Mouse (Mus musculus): ENCODE results near the gene Atp6v1g2. TPM values are rescaled to one million over a fixed set of nuclear protein-coding genes. Genes with fewer than 3 reads are reported as not detected.

The Atp6v1g2 gene
- 6.2 and 7.9 TPM in 2 replicates for polyA plus RNA-seq (2014; fragmentation: Nextera tagmentation; extraction: Ambion mirVana)

GRCm38 (mm10) chr17:35233114-35233980, at the start of gene Atp6v1g2:
Gene Atp6v1g2 (plus strand): TSS chr17:35233660.
- DNase-seq (ENCODE audit: low spot score): no peak
- no peak within 1 kb of the TSS for H3K4me2 ChIP-seq (ENCODE audit: low read depth, low read length)
- H3K36me3 ChIP-seq (replicated peaks; ENCODE audit: control insufficient read depth, insufficient read depth, low read depth, low read length): no peaks in the 10 kb centered on the region; the same call in 1 of the 2 replicates
- 79% methylated on average over 18 of the region's 18 CpGs for WGBS
- no peak within 1 kb of the TSS; the same call in 1 of the 2 replicates for H3K9ac ChIP-seq (replicated peaks; ENCODE audit: low read length)
- no peaks in the 10 kb centered on the region for H3K27me3 ChIP-seq (ENCODE audit: control insufficient read depth, insufficient read depth, low read length)
- H3K4me3 ChIP-seq (ENCODE audit: low read depth, low read length): no peak within 1 kb of the TSS
- H3K9me3 ChIP-seq (replicated peaks; ENCODE audit: control insufficient read depth, low read length): no peaks in the 10 kb centered on the region
- H3K4me1 ChIP-seq (ENCODE audit: control insufficient read depth, insufficient read depth, low read length): no peaks in the 10 kb centered on the region
- no peak for ATAC-seq (replicated peaks; ENCODE audit: insufficient number of reproducible peaks, low FRiP score, low TSS enrichment, low read depth)
- H3K27ac ChIP-seq (replicated peaks; ENCODE audit: low read depth, low read length): no peak within 1 kb of the TSS

DNA sequence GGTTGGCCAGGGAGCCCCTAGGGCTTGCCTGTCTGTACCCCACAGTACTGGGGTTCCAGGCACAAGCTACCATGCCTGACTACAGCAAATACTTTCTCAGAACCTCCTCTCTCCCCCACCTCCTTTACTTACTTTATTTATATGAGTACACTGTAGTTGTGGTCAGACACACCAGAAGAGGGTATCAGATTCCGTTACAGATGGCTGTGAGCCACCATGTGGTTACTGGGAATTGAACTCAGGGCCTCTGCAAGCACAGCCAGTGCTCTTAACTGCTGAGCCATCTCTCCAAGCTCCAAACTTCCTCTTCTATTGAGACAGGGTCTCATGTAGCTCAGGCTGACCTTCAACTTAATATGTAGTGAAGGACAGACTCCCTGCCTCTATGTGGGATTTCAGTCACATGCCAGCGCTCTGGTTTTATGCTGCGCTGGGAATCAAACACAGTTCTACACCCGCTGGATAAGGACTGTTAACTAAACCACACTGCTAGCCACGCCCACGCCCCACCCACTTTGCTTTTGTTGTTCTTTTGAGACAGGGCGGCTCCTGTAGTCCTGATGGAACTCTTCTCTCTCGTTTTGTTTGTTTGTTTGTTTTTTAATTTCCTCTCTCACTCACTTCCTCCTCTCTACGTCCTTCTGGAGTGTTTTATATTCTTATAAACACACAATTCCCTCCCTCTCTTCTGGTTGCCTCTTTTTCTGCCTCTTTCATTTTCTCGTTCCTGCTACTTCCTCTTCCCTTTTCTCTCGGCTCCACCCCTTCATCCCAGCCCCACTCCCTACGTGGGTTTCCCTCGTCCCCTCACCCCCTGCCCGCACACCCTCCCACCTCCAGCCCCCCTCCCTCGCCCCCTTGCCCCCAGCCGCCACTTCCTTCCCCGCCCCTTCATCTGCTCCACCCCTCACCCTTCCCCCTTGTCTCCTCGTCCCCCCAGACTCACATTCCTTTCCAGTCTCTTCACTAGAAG, 47.5 kb upstream of the Atp6v1g2 start:
- WGBS: 4% methylated on average over 18 of the region's 18 CpGs

GRCm38 (mm10) chr17:35186681-35187080, 46.8 kb upstream of the Atp6v1g2 start:
- Histone ChIP-seq H3K27me3 (ENCODE audit: control insufficient read depth, insufficient read depth, low read length) (no peaks in the 10 kb centered on the region), H3K36me3 (replicated peaks; ENCODE audit: control insufficient read depth, insufficient read depth, low read depth, low read length) (no peaks in the 10 kb centered on the region), H3K9me3 (replicated peaks; ENCODE audit: control insufficient read depth, low read length) (no peaks in the 10 kb centered on the region), H3K9ac (replicated peaks; ENCODE audit: low read length) (no peak overlapping the region; the same call in 1 of the 2 replicates), H3K27ac (replicated peaks; ENCODE audit: low read depth, low read length) (peak overlapping the region; percentile 73), H3K4me3 (ENCODE audit: low read depth, low read length) (no peak overlapping the region; the same call in 1 of the 2 replicates), H3K4me1 (ENCODE audit: control insufficient read depth, insufficient read depth, low read length) (no peaks in the 10 kb centered on the region), H3K4me2 (ENCODE audit: low read depth, low read length) (peak overlapping the region; percentile 43)
- ATAC-seq (replicated peaks; ENCODE audit: insufficient number of reproducible peaks, low FRiP score, low TSS enrichment, low read depth) (peak; percentile 31; the same call in 1 of the 2 replicates), DNase-seq (ENCODE audit: low spot score) (peak; percentile 66)
- WGBS: 0% methylated on average over 4 of the region's 4 CpGs

More for the DNA sequence above, 47.5 kb upstream of the Atp6v1g2 start:
- peak overlapping the region; percentile 43 for H3K4me2 ChIP-seq (ENCODE audit: low read depth, low read length)
- H3K4me3 ChIP-seq (ENCODE audit: low read depth, low read length): peak overlapping the region; percentile 21
- H3K36me3 ChIP-seq (replicated peaks; ENCODE audit: control insufficient read depth, insufficient read depth, low read depth, low read length): no peaks in the 10 kb centered on the region
- no peaks in the 10 kb centered on the region for H3K9me3 ChIP-seq (replicated peaks; ENCODE audit: control insufficient read depth, low read length)
- no peaks in the 10 kb centered on the region for H3K27me3 ChIP-seq (ENCODE audit: control insufficient read depth, insufficient read depth, low read length)
- H3K27ac ChIP-seq (replicated peaks; ENCODE audit: low read depth, low read length): peak overlapping the region; percentile 73; the same call in 1 of the 2 replicates
- DNase-seq (ENCODE audit: low spot score) (peak; percentile 74), ATAC-seq (replicated peaks; ENCODE audit: insufficient number of reproducible peaks, low FRiP score, low TSS enrichment, low read depth) (peak; percentile 65; the same call in 1 of the 2 replicates)
- no peaks in the 10 kb centered on the region for H3K4me1 ChIP-seq (ENCODE audit: control insufficient read depth, insufficient read depth, low read length)
- H3K9ac ChIP-seq (replicated peaks; ENCODE audit: low read length): peak overlapping the region; percentile 4; the same call in 1 of the 2 replicates

- Histone ChIP-seq H3K9me3 (replicated peaks; ENCODE audit: control insufficient read depth, low read length) (no peaks in the 10 kb centered on the region), H3K27me3 (ENCODE audit: control insufficient read depth, insufficient read depth, low read length) (no peaks in the 10 kb centered on the region), H3K4me2 (ENCODE audit: low read depth, low read length) (no peak overlapping the region), H3K9ac (replicated peaks; ENCODE audit: low read length) (no peak overlapping the region), H3K4me3 (ENCODE audit: low read depth, low read length) (no peak overlapping the region), H3K27ac (replicated peaks; ENCODE audit: low read depth, low read length) (no peak overlapping the region), H3K36me3 (replicated peaks; ENCODE audit: control insufficient read depth, insufficient read depth, low read depth, low read length) (no peaks in the 10 kb centered on the region), H3K4me1 (ENCODE audit: control insufficient read depth, insufficient read depth, low read length) (no peaks in the 10 kb centered on the region)
- ATAC-seq (replicated peaks; ENCODE audit: insufficient number of reproducible peaks, low FRiP score, low TSS enrichment, low read depth) (no peak), DNase-seq (ENCODE audit: low spot score) (no peak)
- WGBS: 65% methylated on average over 4 of the region's 4 CpGs
Observed at GRCm38 (mm10) chr17:35187345-35187744, 46.1 kb upstream of the Atp6v1g2 start.

- H3K36me3 ChIP-seq (replicated peaks; ENCODE audit: control insufficient read depth, insufficient read depth, low read depth, low read length): no peaks in the 10 kb centered on the region
- H3K4me3 ChIP-seq (ENCODE audit: low read depth, low read length): no peak within 1 kb of the TSS
- H3K27ac ChIP-seq (replicated peaks; ENCODE audit: low read depth, low read length): no peak within 1 kb of the TSS
- DNase-seq (ENCODE audit: low spot score) (no peak), ATAC-seq (replicated peaks; ENCODE audit: insufficient number of reproducible peaks, low FRiP score, low TSS enrichment, low read depth) (no peak)
- no peak within 1 kb of the TSS for H3K9ac ChIP-seq (replicated peaks; ENCODE audit: low read length)
- no peaks in the 10 kb centered on the region for H3K27me3 ChIP-seq (ENCODE audit: control insufficient read depth, insufficient read depth, low read length)
- H3K4me2 ChIP-seq (ENCODE audit: low read depth, low read length): no peak within 1 kb of the TSS
- 73% methylated on average over 7 of the region's 7 CpGs for WGBS
- H3K9me3 ChIP-seq (replicated peaks; ENCODE audit: control insufficient read depth, low read length): no peaks in the 10 kb centered on the region
- H3K4me1 ChIP-seq (ENCODE audit: control insufficient read depth, insufficient read depth, low read length): no peaks in the 10 kb centered on the region
Observed at GRCm38 (mm10) chr17:35187959-35188610, 45.4 kb upstream of the Atp6v1g2 start, which contains the start of gene Lst1. Gene Lst1 (minus strand): TSS chr17:35188439.

GRCm38 (mm10) chr17:35189186-35189585, 44.3 kb upstream of the Atp6v1g2 start:
- 62% methylated on average over 1 of the region's 1 CpGs for WGBS
- Histone ChIP-seq H3K9me3 (replicated peaks; ENCODE audit: control insufficient read depth, low read length) (no peaks in the 10 kb centered on the region), H3K4me1 (ENCODE audit: control insufficient read depth, insufficient read depth, low read length) (no peaks in the 10 kb centered on the region), H3K36me3 (replicated peaks; ENCODE audit: control insufficient read depth, insufficient read depth, low read depth, low read length) (no peaks in the 10 kb centered on the region), H3K4me3 (ENCODE audit: low read depth, low read length) (no peak overlapping the region), H3K4me2 (ENCODE audit: low read depth, low read length) (no peak overlapping the region), H3K27ac (replicated peaks; ENCODE audit: low read depth, low read length) (no peak overlapping the region), H3K9ac (replicated peaks; ENCODE audit: low read length) (no peak overlapping the region), H3K27me3 (ENCODE audit: control insufficient read depth, insufficient read depth, low read length) (no peaks in the 10 kb centered on the region)
- no peak for DNase-seq (ENCODE audit: low spot score)
- ATAC-seq (replicated peaks; ENCODE audit: insufficient number of reproducible peaks, low FRiP score, low TSS enrichment, low read depth): no peak

- Histone ChIP-seq H3K4me2 (ENCODE audit: low read depth, low read length) (no peak overlapping the region), H3K4me1 (ENCODE audit: control insufficient read depth, insufficient read depth, low read length) (no peaks in the 10 kb centered on the region), H3K9ac (replicated peaks; ENCODE audit: low read length) (no peak overlapping the region), H3K36me3 (replicated peaks; ENCODE audit: control insufficient read depth, insufficient read depth, low read depth, low read length) (no peaks in the 10 kb centered on the region), H3K4me3 (ENCODE audit: low read depth, low read length) (no peak overlapping the region), H3K9me3 (replicated peaks; ENCODE audit: control insufficient read depth, low read length) (no peaks in the 10 kb centered on the region), H3K27ac (replicated peaks; ENCODE audit: low read depth, low read length) (no peak overlapping the region), H3K27me3 (ENCODE audit: control insufficient read depth, insufficient read depth, low read length) (peaks cover 4% of the 10 kb centered on the region; the same call in 1 of the 2 replicates)
- 69% methylated on average over 4 of the region's 4 CpGs for WGBS
- no peak for DNase-seq (ENCODE audit: low spot score)
- ATAC-seq (replicated peaks; ENCODE audit: insufficient number of reproducible peaks, low FRiP score, low TSS enrichment, low read depth): no peak
Observed at GRCm38 (mm10) chr17:35190096-35190495, 43.4 kb upstream of the Atp6v1g2 start.

Data from embryonic facial prominence, embryonic 11.5 days (tissue).